Mouse (Mus musculus) embryonic facial prominence, embryonic 15.5 days (tissue): ENCODE measurements at regions not wholly inside any gene's neighbourhood (a gene's known extent, or its start where the extent isn't known, plus 50 kb on each side); places are given as distances from the start of the nearest gene placed in this dataset.

Experiments
- ATAC-seq: fragments of 200-750 bp; cut with Nextera tagmentation; 2 replicates; pipeline ENCODE4 v1.8.0; 2017; ENCODE audit warnings: low read depth, moderate TSS enrichment; ENCODE audit not compliant: insufficient number of reproducible peaks, low FRiP score, low TSS enrichment
- H3K27ac ChIP-seq: fragments of 300-500 bp; sonication (generic); replicated peaks from 2 replicates; pipeline ENCODE4 v1.5.1; 2015; ENCODE audit warnings: mild to moderate bottlenecking, inconsistent platforms
- H3K27me3 ChIP-seq: fragments of 300-500 bp; sonication (generic); 2 replicates; pipeline ENCODE4 v1.6.1; 2015; ENCODE audit warnings: inconsistent platforms
- H3K36me3 ChIP-seq: fragments of 300-500 bp; sonication (generic); 2 replicates; pipeline ENCODE4 v1.6.1; 2015; ENCODE audit warnings: mild to moderate bottlenecking, inconsistent platforms
- H3K4me1 ChIP-seq: fragments of 300-500 bp; sonication (generic); 2 replicates; pipeline ENCODE4 v1.6.1; 2015; ENCODE audit warnings: inconsistent platforms
- H3K4me2 ChIP-seq: fragments of 300-500 bp; sonication (generic); replicated peaks from 2 replicates; pipeline ENCODE4 v1.6.1; 2015; ENCODE audit warnings: mild to moderate bottlenecking, inconsistent platforms
- H3K4me3 ChIP-seq: fragments of 300-500 bp; sonication (generic); replicated peaks from 2 replicates; pipeline ENCODE4 v1.5.1; 2015; ENCODE audit warnings: mild to moderate bottlenecking, inconsistent platforms
- H3K9ac ChIP-seq: fragments of 300-500 bp; sonication (generic); 2 replicates; pipeline ENCODE4 v1.6.1; 2015; ENCODE audit warnings: inconsistent platforms
- H3K9me3 ChIP-seq: fragments of 300-500 bp; sonication (generic); replicated peaks from 2 replicates; pipeline ENCODE4 v1.6.1; 2016; ENCODE audit warnings: inconsistent platforms
- WGBS: fragments of 180-500 bp; shearing (Covaris S2); methylation state at CpG from one replicate; pipeline ENCODE4 v1.1.7; 2015; 5-methylcytosine and 5-hydroxymethylcytosine counted together

DNA sequence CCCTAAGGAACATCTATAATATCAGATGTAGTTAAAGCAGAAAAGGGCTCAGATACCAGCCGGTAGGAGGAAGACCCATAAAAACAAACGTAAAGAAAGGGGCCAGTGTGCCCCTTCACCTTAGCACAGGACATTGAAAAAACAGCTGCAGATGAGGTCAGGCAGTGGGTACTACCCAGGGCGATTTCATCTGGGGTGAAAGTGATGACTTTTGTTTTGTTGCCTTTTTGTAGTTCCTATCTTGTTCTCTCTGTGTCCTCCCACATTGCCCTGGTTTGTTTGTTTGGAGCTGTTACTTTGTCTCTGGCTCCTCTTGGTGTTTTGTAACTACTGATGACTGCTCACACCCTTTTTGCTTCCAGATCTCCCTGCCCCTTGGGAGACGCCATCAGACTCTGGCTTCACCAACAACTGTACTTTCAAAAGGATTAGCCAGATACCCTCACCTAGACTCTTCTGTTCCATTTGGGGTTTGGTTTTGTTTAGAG, 383.4 kb downstream of the Atp6ap1l start:
- Histone ChIP-seq H3K9me3 (no peaks in the 10 kb centered on the region), H3K9ac (no peak overlapping the region), H3K4me3 (no peak overlapping the region), H3K4me2 (no peak overlapping the region), H3K27me3 (no peaks in the 10 kb centered on the region), H3K4me1 (peaks cover 13% of the 10 kb centered on the region), H3K36me3 (no peaks in the 10 kb centered on the region), H3K27ac (no peak overlapping the region)
- 30% methylated on average over 4 of the region's 4 CpGs for WGBS
- ATAC-seq = no peak

- H3K4me3 ChIP-seq = no peak overlapping the region
- H3K4me2 ChIP-seq = no peak overlapping the region
- no peak overlapping the region for H3K9ac ChIP-seq
- ATAC-seq = peak; percentile 43; the same call in 1 of the 2 replicates
- WGBS = 56% methylated on average over 4 of the region's 4 CpGs
- H3K4me1 ChIP-seq = peaks cover 13% of the 10 kb centered on the region
- H3K36me3 ChIP-seq = no peaks in the 10 kb centered on the region
- H3K27ac ChIP-seq = no peak overlapping the region
- no peaks in the 10 kb centered on the region for H3K27me3 ChIP-seq
- no peaks in the 10 kb centered on the region for H3K9me3 ChIP-seq
Observed at GRCm38 (mm10) chr13:90520992-90521757, 384.0 kb downstream of the Atp6ap1l start.

DNA sequence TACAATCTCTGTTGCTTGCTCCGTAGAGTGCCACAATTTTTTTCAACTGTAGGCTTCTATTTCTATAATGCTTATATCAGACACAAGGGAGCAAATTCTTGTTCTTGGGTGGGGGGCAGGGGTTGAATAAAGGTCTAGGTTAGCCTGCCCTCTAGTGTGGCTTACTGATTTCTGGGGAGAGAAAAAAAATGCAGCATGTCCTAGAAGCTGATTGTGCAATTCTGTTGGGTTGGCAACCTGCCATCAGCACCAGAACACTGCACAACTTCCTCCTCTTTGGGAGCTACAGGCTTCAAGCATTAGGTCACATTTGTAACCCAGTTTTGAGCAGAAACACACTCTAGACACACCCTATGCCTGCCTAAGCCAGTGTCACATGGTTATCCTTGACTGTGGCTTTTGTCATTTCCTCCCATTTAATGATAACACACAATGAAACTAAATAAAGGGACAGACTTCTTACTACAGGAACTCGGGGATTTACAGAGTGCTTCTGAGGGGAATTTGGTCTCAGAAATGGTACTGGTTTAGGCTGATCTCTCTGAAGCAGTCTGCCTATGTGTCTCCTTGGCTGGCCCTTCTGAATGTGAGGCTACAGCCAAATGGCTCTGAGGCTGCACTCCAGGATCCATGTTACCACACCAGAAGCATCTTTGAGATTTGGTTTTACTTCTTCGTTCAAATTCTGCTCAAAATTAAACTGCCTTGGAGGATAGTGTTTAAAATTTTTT, 389.2 kb downstream of the Atp6ap1l start:
- H3K9me3 ChIP-seq = no peaks in the 10 kb centered on the region
- H3K27me3 ChIP-seq = no peaks in the 10 kb centered on the region
- H3K4me2 ChIP-seq = no peak overlapping the region
- H3K4me1 ChIP-seq = peaks cover 14% of the 10 kb centered on the region
- no peak overlapping the region for H3K9ac ChIP-seq
- ATAC-seq = peak; percentile 78; the same call in 1 of the 2 replicates
- H3K36me3 ChIP-seq = no peaks in the 10 kb centered on the region
- H3K27ac ChIP-seq = peak overlapping the region; percentile 85
- 31% methylated on average over 3 of the region's 3 CpGs for WGBS
- H3K4me3 ChIP-seq = no peak overlapping the region

GRCm38 (mm10) chr13:90513867-90514266, 391.3 kb downstream of the Atp6ap1l start:
- no peak overlapping the region for H3K9ac ChIP-seq
- ATAC-seq = no peak
- H3K36me3 ChIP-seq = no peaks in the 10 kb centered on the region
- no peak overlapping the region for H3K4me2 ChIP-seq
- H3K9me3 ChIP-seq = no peaks in the 10 kb centered on the region
- WGBS = 55% methylated on average over 4 of the region's 4 CpGs
- no peaks in the 10 kb centered on the region for H3K27me3 ChIP-seq
- no peak overlapping the region for H3K27ac ChIP-seq
- H3K4me3 ChIP-seq = no peak overlapping the region
- H3K4me1 ChIP-seq = peaks cover 14% of the 10 kb centered on the region

- no peak overlapping the region for H3K4me2 ChIP-seq
- H3K4me1 ChIP-seq = peaks cover 14% of the 10 kb centered on the region
- no peak overlapping the region for H3K9ac ChIP-seq
- H3K27me3 ChIP-seq = no peaks in the 10 kb centered on the region
- H3K4me3 ChIP-seq = no peak overlapping the region
- no peak for ATAC-seq
- peak overlapping the region; percentile 13; the same call in 1 of the 2 replicates for H3K27ac ChIP-seq
- H3K36me3 ChIP-seq = no peaks in the 10 kb centered on the region
- no peaks in the 10 kb centered on the region for H3K9me3 ChIP-seq
- WGBS = 46% methylated on average over 2 of the region's 2 CpGs
Observed at GRCm38 (mm10) chr13:90512786-90513401, 392.3 kb downstream of the Atp6ap1l start.

DNA sequence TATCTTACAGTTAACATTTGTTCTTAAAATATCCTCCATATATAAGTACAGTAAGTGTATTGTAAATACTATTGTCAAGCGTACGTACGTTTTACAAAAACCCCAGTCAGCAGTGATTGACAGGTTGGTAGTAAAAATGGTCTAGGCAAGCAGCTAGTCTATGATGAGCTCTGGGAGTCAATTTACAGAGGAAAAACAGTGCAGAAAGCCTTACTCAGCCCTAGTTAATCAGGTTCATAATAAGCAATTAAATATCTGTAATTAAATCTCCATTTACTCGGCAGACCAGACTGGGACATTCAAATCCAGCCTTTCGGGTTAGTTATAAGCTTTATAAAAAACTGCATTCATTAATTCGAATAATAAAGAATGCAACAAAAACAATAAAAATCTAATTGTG, 394.7 kb downstream of the Atp6ap1l start:
- Histone ChIP-seq H3K9ac (no peak overlapping the region), H3K36me3 (no peaks in the 10 kb centered on the region), H3K4me2 (no peak overlapping the region), H3K4me3 (no peak overlapping the region), H3K27me3 (no peaks in the 10 kb centered on the region), H3K9me3 (no peaks in the 10 kb centered on the region), H3K4me1 (no peaks in the 10 kb centered on the region), H3K27ac (no peak overlapping the region)
- 61% methylated on average over 6 of the region's 6 CpGs for WGBS
- ATAC-seq = no peak

DNA sequence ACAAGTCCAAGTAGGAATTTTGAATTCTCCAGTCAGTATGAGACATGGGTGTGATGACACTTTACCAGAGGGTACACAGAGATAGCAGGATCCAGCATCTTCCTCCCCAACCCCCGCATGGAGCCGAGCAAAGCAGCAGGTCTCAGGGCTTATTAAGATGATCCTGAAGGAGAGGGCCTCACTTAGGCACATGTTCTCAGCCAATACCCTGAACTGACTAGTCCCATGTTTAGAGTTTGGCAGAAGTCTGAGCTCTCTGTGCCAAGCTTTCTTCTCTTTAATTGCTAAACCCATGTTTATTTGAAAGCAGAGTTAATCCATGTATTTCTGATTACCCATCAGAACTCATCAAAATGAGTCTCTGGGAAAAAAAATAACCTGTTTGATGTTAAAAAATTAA, 402.0 kb downstream of the Atp6ap1l start:
- Histone ChIP-seq H3K4me1 (peaks cover 9% of the 10 kb centered on the region; the same call in 1 of the 2 replicates), H3K9ac (no peak overlapping the region), H3K36me3 (no peaks in the 10 kb centered on the region), H3K4me2 (no peak overlapping the region), H3K27ac (no peak overlapping the region), H3K9me3 (no peaks in the 10 kb centered on the region), H3K4me3 (no peak overlapping the region), H3K27me3 (no peaks in the 10 kb centered on the region)
- WGBS = 37% methylated on average over 2 of the region's 2 CpGs
- ATAC-seq = peak; percentile 54; the same call in 1 of the 2 replicates

GRCm38 (mm10) chr13:90502141-90502540, 403.0 kb downstream of the Atp6ap1l start:
- no peak overlapping the region for H3K27ac ChIP-seq
- ATAC-seq = no peak
- 72% methylated on average over 1 of the region's 1 CpGs for WGBS

GRCm38 (mm10) chr13:90498978-90499377, 406.2 kb downstream of the Atp6ap1l start:
- no peak for ATAC-seq
- WGBS = 93% methylated on average over 3 of the region's 3 CpGs
- H3K4me1 ChIP-seq = peaks cover 9% of the 10 kb centered on the region; the same call in 1 of the 2 replicates
- no peaks in the 10 kb centered on the region for H3K9me3 ChIP-seq
- H3K27me3 ChIP-seq = no peaks in the 10 kb centered on the region
- H3K4me2 ChIP-seq = no peak overlapping the region
- no peaks in the 10 kb centered on the region for H3K36me3 ChIP-seq
- no peak overlapping the region for H3K4me3 ChIP-seq
- no peak overlapping the region for H3K27ac ChIP-seq
- no peak overlapping the region for H3K9ac ChIP-seq

More at GRCm38 (mm10) chr13:90502141-90502540, 403.0 kb downstream of the Atp6ap1l start:
- Histone ChIP-seq H3K9ac (no peak overlapping the region), H3K4me1 (peaks cover 9% of the 10 kb centered on the region; the same call in 1 of the 2 replicates), H3K4me3 (no peak overlapping the region), H3K27me3 (no peaks in the 10 kb centered on the region), H3K4me2 (no peak overlapping the region), H3K9me3 (no peaks in the 10 kb centered on the region), H3K36me3 (no peaks in the 10 kb centered on the region)

DNA sequence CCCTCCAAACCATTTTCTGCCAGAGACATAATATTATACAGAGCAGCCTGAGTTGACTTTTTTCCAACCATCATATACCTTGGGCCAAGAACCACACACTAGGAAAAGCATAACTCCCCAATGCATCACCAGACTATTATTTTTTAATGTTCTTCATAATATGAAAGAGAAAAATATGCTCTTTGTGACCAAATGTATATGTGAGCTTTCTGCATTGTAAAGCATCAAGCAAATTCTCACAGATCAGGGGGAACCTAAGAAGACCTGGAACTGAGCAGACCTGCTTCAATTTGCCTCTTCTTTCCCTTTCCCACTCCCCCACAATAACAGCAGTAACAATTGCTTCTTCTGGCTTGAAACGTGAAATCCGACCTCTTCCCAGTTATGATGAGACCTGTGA, 407.6 kb downstream of the Atp6ap1l start:
- no peak overlapping the region for H3K9ac ChIP-seq
- H3K9me3 ChIP-seq = no peaks in the 10 kb centered on the region
- H3K4me2 ChIP-seq = no peak overlapping the region
- no peak overlapping the region for H3K4me3 ChIP-seq
- peaks cover 5% of the 10 kb centered on the region; the same call in 1 of the 2 replicates for H3K4me1 ChIP-seq
- H3K27me3 ChIP-seq = no peaks in the 10 kb centered on the region
- no peak overlapping the region for H3K27ac ChIP-seq
- H3K36me3 ChIP-seq = no peaks in the 10 kb centered on the region
- no peak for ATAC-seq
- 44% methylated on average over 2 of the region's 2 CpGs for WGBS

DNA sequence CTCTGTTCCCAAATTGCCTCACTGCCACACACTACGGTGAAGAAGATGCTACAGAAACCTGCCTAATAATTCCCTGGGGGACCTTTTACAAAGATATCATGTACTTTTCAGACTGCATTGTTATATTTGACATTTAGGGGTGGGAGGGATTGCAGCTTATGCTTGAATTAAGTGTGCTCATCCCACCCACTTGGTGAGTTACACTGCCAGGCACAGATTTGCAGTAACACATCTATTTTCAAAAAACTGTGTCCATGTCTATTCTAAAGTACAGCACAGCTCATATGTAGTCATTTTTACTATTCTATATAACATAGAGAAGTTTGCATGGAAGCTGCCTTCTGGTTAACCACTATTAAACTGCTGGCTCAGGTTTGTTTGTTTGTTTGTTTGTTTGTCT, 404.3 kb upstream of the Xrcc4 start:
- Histone ChIP-seq H3K27ac (no peak overlapping the region), H3K4me2 (no peak overlapping the region), H3K9me3 (no peaks in the 10 kb centered on the region), H3K4me1 (peaks cover 3% of the 10 kb centered on the region; the same call in 1 of the 2 replicates), H3K36me3 (no peaks in the 10 kb centered on the region), H3K4me3 (no peak overlapping the region), H3K27me3 (no peaks in the 10 kb centered on the region), H3K9ac (no peak overlapping the region)
- whole genome bisulfite sequencing = 36% methylated on average over 1 of the region's 1 CpGs
- no peak for ATAC-seq
